Mouse (Mus musculus) neural tube, embryonic 15.5 days (tissue): Measurements from ENCODE around the gene Thumpd2. TPM values are rescaled to one million over a fixed set of nuclear protein-coding genes. Genes with fewer than 3 reads are reported as not detected.

ENCODE experiments used
- ATAC-seq: fragments of 200-750 bp; cut with Nextera tagmentation; 2 replicates; pipeline ENCODE4 v1.8.0; 2017; ENCODE audit warnings: mild to moderate bottlenecking, moderate TSS enrichment, moderate library complexity; ENCODE audit not compliant: low FRiP score
- H3K27ac ChIP-seq: fragments of 300-500 bp; sonication (generic); replicated peaks from 2 replicates; pipeline ENCODE4 v1.5.1; 2015; ENCODE audit warnings: mild to moderate bottlenecking, inconsistent platforms
- H3K27me3 ChIP-seq: fragments of 300-500 bp; sonication (generic); replicated peaks from 2 replicates; pipeline ENCODE4 v1.6.1; 2015; ENCODE audit warnings: inconsistent platforms
- H3K36me3 ChIP-seq: fragments of 300-500 bp; sonication (generic); 2 replicates; pipeline ENCODE4 v1.6.1; 2015; ENCODE audit warnings: inconsistent platforms
- H3K4me1 ChIP-seq: fragments of 300-500 bp; sonication (generic); 2 replicates; pipeline ENCODE4 v1.6.1; 2015; ENCODE audit warnings: inconsistent platforms
- H3K4me2 ChIP-seq: fragments of 300-500 bp; sonication (generic); 2 replicates; pipeline ENCODE4 v1.6.1; 2015; ENCODE audit warnings: inconsistent platforms, mild to moderate bottlenecking, moderate library complexity
- H3K4me3 ChIP-seq: fragments of 300-500 bp; sonication (generic); replicated peaks from 2 replicates; pipeline ENCODE4 v1.5.1; 2015; ENCODE audit warnings: mild to moderate bottlenecking, inconsistent platforms
- H3K9ac ChIP-seq: fragments of 300-500 bp; sonication (generic); replicated peaks from 2 replicates; pipeline ENCODE4 v1.6.1; 2015; ENCODE audit warnings: mild to moderate bottlenecking, inconsistent platforms
- H3K9me3 ChIP-seq: fragments of 300-500 bp; sonication (generic); replicated peaks from 2 replicates; pipeline ENCODE4 v1.6.1; 2016; ENCODE audit warnings: inconsistent platforms
- WGBS: fragments of 180-500 bp; shearing (Covaris S2); methylation state at CpG from one replicate; pipeline ENCODE4 v1.1.7; 2015; ENCODE audit warnings: mixed read lengths; 5-methylcytosine and 5-hydroxymethylcytosine counted together
- polyA plus RNA-seq: library from polyadenylated mRNA; unstranded; fragments of >200 nt; fragmentation: Nextera tagmentation; extraction: Ambion mirVana; gene quantifications from 2 replicates; pipeline ENCODE4 v1.2.1, GENCODE M21; 2015

The Thumpd2 gene
- 7.5 and 10.8 TPM in 2 replicates for polyA plus RNA-seq

- no peaks in the 10 kb centered on the region for H3K27me3 ChIP-seq
- 2% methylated on average over 29 of the region's 29 CpGs for WGBS
- H3K9ac ChIP-seq: peak within 1 kb of the TSS; percentile 96
- peak; percentile 94 for ATAC-seq
- peak within 1 kb of the TSS; percentile 73 for H3K4me2 ChIP-seq
- peaks cover 7% of the 10 kb centered on the region for H3K4me1 ChIP-seq
- H3K9me3 ChIP-seq: no peaks in the 10 kb centered on the region
- no peaks in the 10 kb centered on the region for H3K36me3 ChIP-seq
- peak within 1 kb of the TSS; percentile 92 for H3K4me3 ChIP-seq
- peak within 1 kb of the TSS; percentile 79 for H3K27ac ChIP-seq
Observed at GRCm38 (mm10) chr17:81064979-81065311, at the start of gene Thumpd2. Gene Thumpd2 (minus strand): TSS chr17:81065082.

DNA sequence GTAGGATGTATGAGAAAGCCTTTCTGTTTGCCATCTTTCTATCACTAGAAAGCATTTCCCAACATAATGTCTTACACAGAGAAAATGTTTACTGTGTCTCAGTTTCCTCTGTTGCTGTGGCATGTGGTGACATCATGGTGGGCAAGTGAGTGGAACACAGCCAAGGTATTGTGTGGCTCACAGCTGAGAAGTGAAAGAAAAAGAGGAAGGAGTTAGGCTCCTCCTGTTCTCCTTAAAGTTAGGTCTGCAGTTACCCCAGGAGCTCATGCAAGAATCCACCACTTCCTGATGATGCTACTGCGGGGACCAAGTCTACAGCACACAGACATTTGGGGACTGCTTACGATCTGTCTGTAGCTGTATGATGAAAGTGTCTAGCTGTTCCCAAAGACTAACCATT, 39.4 kb upstream of the Thumpd2 start:
- H3K4me1 ChIP-seq: no peaks in the 10 kb centered on the region
- no peak for ATAC-seq
- no peak overlapping the region for H3K4me2 ChIP-seq
- no peak overlapping the region for H3K4me3 ChIP-seq
- no peak overlapping the region for H3K27ac ChIP-seq
- no peaks in the 10 kb centered on the region for H3K36me3 ChIP-seq
- no peaks in the 10 kb centered on the region for H3K9me3 ChIP-seq
- no peaks in the 10 kb centered on the region for H3K27me3 ChIP-seq
- H3K9ac ChIP-seq: no peak overlapping the region
- WGBS: 91% methylated on average over 2 of the region's 2 CpGs

DNA sequence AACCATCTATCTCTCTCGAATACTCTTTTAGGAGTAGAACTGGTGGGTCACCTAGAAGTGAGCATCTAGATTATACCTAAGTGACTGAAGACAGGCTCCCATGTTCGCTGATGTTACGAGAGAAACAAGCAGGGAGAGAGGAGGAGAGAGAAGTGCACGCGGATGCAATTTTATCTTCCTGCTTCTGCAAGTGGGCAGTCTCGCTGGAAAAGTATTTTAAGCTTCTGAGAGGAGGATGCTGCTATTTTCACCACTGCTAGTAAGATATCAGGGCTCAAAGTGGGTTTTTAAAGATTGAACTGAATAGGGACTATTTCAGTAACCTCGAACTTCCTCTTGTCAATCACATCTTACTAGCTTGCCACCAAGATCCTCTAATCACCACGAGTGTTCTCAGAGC, 38.0 kb upstream of the Thumpd2 start:
- no peak for ATAC-seq
- H3K9me3 ChIP-seq: no peaks in the 10 kb centered on the region
- H3K4me1 ChIP-seq: no peaks in the 10 kb centered on the region
- 70% methylated on average over 8 of the region's 8 CpGs for WGBS
- H3K27ac ChIP-seq: no peak overlapping the region
- no peak overlapping the region for H3K4me3 ChIP-seq
- H3K36me3 ChIP-seq: no peaks in the 10 kb centered on the region
- H3K4me2 ChIP-seq: no peak overlapping the region
- no peak overlapping the region for H3K9ac ChIP-seq
- no peaks in the 10 kb centered on the region for H3K27me3 ChIP-seq

GRCm38 (mm10) chr17:81098444-81098843, 33.6 kb upstream of the Thumpd2 start:
- Histone ChIP-seq H3K9ac (no peak overlapping the region), H3K27me3 (no peaks in the 10 kb centered on the region), H3K36me3 (no peaks in the 10 kb centered on the region), H3K4me1 (no peaks in the 10 kb centered on the region), H3K4me3 (no peak overlapping the region), H3K9me3 (no peaks in the 10 kb centered on the region), H3K4me2 (no peak overlapping the region), H3K27ac (no peak overlapping the region)
- ATAC-seq: no peak

DNA sequence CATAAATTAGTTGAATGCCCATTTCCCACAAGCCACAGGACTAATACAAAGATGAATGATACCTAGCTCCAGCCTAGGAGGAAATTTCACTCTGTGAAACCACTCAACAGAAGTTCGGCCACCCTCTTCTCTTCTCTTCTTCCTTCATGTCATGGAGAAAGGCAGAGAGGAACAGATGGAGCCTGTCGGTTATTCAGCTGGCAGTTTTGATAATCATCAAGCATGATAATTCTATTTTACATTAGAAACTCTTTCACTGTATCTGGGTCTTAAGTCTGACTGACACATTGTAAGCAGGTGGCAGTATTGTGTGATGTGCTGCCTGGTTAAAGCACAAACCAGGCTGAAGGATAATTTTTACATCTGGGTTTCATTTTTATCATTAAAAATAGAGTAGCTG, 31.6 kb upstream of the Thumpd2 start:
- H3K9me3 ChIP-seq: no peaks in the 10 kb centered on the region
- no peaks in the 10 kb centered on the region for H3K36me3 ChIP-seq
- WGBS: 79% methylated on average over 2 of the region's 2 CpGs
- H3K27ac ChIP-seq: no peak overlapping the region
- no peak overlapping the region for H3K9ac ChIP-seq
- H3K27me3 ChIP-seq: no peaks in the 10 kb centered on the region
- no peak overlapping the region for H3K4me3 ChIP-seq
- no peak for ATAC-seq
- no peaks in the 10 kb centered on the region for H3K4me1 ChIP-seq
- H3K4me2 ChIP-seq: no peak overlapping the region

DNA sequence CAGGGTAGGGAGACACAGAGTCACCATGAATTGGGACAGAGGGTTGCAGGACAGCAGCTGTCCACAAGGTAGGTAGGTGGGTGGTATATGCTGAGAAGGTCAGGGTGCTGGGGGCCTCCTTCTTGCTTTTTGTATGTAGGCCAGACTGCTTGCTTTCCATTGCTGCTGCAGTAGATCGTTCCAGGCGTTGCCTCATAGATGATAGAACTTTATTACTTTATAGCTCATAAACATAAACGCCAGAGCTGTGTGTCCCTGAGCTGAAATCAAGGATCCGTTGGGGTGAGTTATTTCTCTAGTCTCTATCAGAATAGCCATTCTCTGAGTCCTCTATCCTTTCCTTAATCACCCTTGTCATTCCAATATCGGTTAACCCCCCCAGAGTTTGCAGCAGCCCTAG, 27.9 kb upstream of the Thumpd2 start:
- no peak overlapping the region for H3K4me2 ChIP-seq
- 42% methylated on average over 5 of the region's 5 CpGs for WGBS

GRCm38 (mm10) chr17:81088866-81089265, 24.0 kb upstream of the Thumpd2 start:
- no peak overlapping the region for H3K27ac ChIP-seq
- H3K36me3 ChIP-seq: no peaks in the 10 kb centered on the region
- no peaks in the 10 kb centered on the region for H3K4me1 ChIP-seq
- H3K4me3 ChIP-seq: no peak overlapping the region
- H3K9me3 ChIP-seq: no peaks in the 10 kb centered on the region
- no peak overlapping the region for H3K9ac ChIP-seq
- 57% methylated on average over 3 of the region's 3 CpGs for WGBS
- no peak overlapping the region for H3K4me2 ChIP-seq
- no peaks in the 10 kb centered on the region for H3K27me3 ChIP-seq
- ATAC-seq: no peak

More for the DNA sequence above, 27.9 kb upstream of the Thumpd2 start:
- H3K27me3 ChIP-seq: no peaks in the 10 kb centered on the region
- H3K4me1 ChIP-seq: no peaks in the 10 kb centered on the region
- no peaks in the 10 kb centered on the region for H3K9me3 ChIP-seq
- no peak overlapping the region for H3K27ac ChIP-seq
- no peak overlapping the region for H3K9ac ChIP-seq
- no peak for ATAC-seq
- no peak overlapping the region for H3K4me3 ChIP-seq
- no peaks in the 10 kb centered on the region for H3K36me3 ChIP-seq

DNA sequence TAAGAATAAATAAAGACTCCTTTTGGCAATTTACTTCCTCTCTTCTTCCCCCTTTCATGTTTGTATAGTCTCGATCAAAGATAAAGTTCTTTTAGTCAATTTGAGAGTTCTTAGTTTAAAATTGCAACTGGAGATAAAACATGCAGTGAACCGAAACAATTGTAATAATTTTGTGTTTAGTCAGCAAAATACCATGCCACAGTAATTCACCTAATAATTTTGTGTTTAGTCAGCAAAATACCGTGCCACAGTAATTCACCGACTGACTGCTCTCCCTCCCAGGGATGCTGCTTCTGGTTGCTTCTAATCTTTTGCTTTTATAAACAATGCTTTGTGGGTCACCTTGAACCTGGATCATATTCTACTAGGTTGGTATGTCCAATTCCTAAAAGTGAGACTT, 22.9 kb upstream of the Thumpd2 start:
- Histone ChIP-seq H3K36me3 (no peaks in the 10 kb centered on the region), H3K4me1 (no peaks in the 10 kb centered on the region), H3K27me3 (no peaks in the 10 kb centered on the region), H3K4me2 (no peak overlapping the region), H3K9ac (no peak overlapping the region), H3K9me3 (no peaks in the 10 kb centered on the region), H3K27ac (no peak overlapping the region), H3K4me3 (no peak overlapping the region)
- WGBS: 82% methylated on average over 4 of the region's 4 CpGs
- ATAC-seq: no peak

DNA sequence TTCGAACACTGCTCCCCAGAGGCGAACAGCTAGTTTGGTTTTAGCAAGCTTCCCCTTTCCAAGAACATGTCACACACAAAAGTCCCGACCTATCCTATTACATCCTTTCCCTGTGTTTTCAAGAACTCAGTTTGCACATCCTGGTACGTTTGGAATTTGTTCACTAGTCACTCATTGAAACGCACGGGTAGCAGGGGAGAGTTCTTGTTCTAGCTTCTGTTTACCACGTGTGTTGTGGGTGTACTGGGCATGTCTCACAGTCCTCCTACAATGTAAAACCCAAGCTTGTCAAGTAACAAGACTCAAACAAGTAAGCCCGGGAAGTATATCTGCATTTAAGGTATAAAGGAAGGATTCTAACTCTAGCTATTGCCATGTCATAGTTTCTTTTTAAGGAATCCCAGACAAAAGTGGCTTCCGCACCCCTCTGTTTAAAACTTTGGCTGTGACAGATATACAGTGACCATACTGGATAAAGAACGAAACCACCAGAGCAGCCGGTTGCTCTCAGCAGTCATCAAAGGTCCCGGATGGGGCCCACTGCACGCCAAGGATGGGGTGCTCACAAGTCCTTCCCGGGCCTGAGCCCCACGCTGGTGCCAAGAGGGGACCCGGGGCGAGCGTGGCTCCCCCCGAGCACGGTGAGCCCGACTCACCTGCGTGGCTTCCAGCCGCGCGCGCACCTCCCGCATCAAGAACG, 453 bp downstream of the Thumpd2 start:
- Histone ChIP-seq H3K4me2 (peak overlapping the region; percentile 73), H3K4me1 (peaks cover 7% of the 10 kb centered on the region), H3K9ac (peak overlapping the region; percentile 96), H3K4me3 (peak overlapping the region; percentile 92), H3K9me3 (no peaks in the 10 kb centered on the region), H3K27ac (peak overlapping the region; percentile 79), H3K36me3 (no peaks in the 10 kb centered on the region), H3K27me3 (no peaks in the 10 kb centered on the region)
- WGBS: 16% methylated on average over 28 of the region's 28 CpGs
- peak; percentile 80 for ATAC-seq

- Histone ChIP-seq H3K4me1 (peaks cover 7% of the 10 kb centered on the region), H3K27ac (no peak overlapping the region), H3K4me3 (no peak overlapping the region), H3K27me3 (no peaks in the 10 kb centered on the region), H3K4me2 (no peak overlapping the region), H3K9ac (no peak overlapping the region), H3K36me3 (no peaks in the 10 kb centered on the region), H3K9me3 (no peaks in the 10 kb centered on the region)
- no peak for ATAC-seq
- 96% methylated on average over 3 of the region's 3 CpGs for WGBS
Observed at GRCm38 (mm10) chr17:81063346-81063745, 1.5 kb downstream of the Thumpd2 start.

DNA sequence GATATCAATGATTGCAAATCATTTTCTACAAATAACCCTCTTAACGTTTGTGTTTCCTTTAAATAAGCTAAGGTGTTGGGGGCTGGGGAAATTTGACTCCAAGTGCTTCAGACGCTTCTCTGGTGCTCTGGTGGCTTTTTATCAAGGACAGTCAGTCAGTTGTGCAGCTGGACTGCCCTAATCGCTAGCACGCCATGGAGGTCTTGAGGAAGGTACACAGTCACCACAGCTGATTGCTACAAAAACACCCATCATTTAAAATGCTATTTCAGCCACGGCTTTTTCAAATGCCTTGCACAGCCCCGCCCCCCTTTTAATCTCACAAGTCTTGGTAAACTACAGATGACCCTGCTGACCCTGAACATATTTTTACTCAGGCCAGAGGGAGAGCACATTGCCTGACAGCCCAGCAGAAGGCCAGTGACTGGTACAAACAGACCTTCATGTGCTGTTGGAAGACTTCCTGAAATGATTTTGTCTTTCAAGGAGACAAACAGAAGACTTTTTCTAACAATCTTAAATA, 2.5 kb downstream of the Thumpd2 start:
- Histone ChIP-seq H3K9ac (no peak overlapping the region), H3K4me1 (peaks cover 7% of the 10 kb centered on the region), H3K27me3 (no peaks in the 10 kb centered on the region), H3K4me3 (no peak overlapping the region), H3K36me3 (no peaks in the 10 kb centered on the region), H3K4me2 (no peak overlapping the region), H3K9me3 (no peaks in the 10 kb centered on the region), H3K27ac (no peak overlapping the region)
- 70% methylated on average over 6 of the region's 6 CpGs for WGBS
- no peak for ATAC-seq

DNA sequence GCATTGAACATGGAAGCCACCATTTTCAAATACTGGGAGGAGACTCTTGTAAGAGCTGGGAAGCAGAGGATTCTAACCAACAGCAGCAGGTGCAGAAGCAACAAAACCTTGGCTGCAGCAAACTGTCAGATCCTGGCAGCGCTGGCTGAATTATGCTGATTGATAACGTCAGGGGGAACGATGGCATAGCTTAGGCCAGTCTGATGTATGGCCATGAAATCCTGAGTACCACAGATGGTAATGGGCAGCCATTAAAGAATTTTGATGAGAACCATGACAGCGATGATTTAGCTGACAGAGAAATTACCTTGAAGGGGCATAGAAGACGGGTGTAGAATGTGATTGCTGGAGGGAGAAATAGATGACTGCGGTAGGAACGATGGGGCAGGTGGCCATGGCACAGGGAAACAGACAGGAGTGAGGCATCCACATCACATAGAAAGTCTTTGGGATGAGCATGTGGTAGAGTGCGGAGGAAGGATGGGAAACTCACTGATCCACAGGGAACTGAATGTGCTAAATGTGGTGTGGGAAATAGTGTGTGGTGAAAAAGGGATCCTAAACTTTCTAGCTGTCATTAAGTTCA, 8.0 kb downstream of the Thumpd2 start:
- no peak overlapping the region for H3K27ac ChIP-seq

More for the DNA sequence above, 8.0 kb downstream of the Thumpd2 start:
- Histone ChIP-seq H3K36me3 (peaks cover 7% of the 10 kb centered on the region; the same call in 1 of the 2 replicates), H3K27me3 (no peaks in the 10 kb centered on the region), H3K4me1 (0 out of 2 replicates have a peak, but pooled peaks cover 3% of the 10 kb centered on the region), H3K4me2 (no peak overlapping the region), H3K9ac (no peak overlapping the region), H3K9me3 (no peaks in the 10 kb centered on the region), H3K4me3 (no peak overlapping the region)
- WGBS: 47% methylated on average over 8 of the region's 8 CpGs
- no peak for ATAC-seq
